Mouse (Mus musculus) heart, embryonic 11.5 days (tissue): ENCODE measurements at regions not wholly inside any gene's neighbourhood (a gene's known extent, or its start where the extent isn't known, plus 50 kb on each side); places are given as distances from the start of the nearest gene placed in this dataset.

Experiments
- ATAC-seq: fragments of 200-750 bp; cut with Nextera tagmentation; replicated peaks from 2 replicates; pipeline ENCODE4 v1.8.0; 2017; ENCODE audit warnings: moderate library complexity; ENCODE audit not compliant: insufficient number of reproducible peaks, low FRiP score, low TSS enrichment
- H3K27ac ChIP-seq: fragments of 300-500 bp; sonication (generic); 2 replicates; pipeline ENCODE4 v1.5.1; 2014; ENCODE audit warnings: mild to moderate bottlenecking, low read depth, low read length
- H3K27me3 ChIP-seq: fragments of 300-500 bp; sonication (generic); 2 replicates; pipeline ENCODE4 v1.6.1; 2014; ENCODE audit warnings: mild to moderate bottlenecking, low read length, mixed read lengths; ENCODE audit not compliant: control insufficient read depth, insufficient read depth
- H3K36me3 ChIP-seq: fragments of 300-500 bp; sonication (generic); 2 replicates; pipeline ENCODE4 v1.6.1; 2014; ENCODE audit warnings: mild to moderate bottlenecking, low read length, moderate library complexity, mixed read lengths; ENCODE audit not compliant: control insufficient read depth, insufficient read depth
- H3K4me1 ChIP-seq: fragments of 300-500 bp; sonication (generic); 2 replicates; pipeline ENCODE4 v1.6.1; 2014; ENCODE audit warnings: low read length; ENCODE audit not compliant: control insufficient read depth, insufficient read depth
- H3K4me2 ChIP-seq: fragments of 300-500 bp; sonication (generic); 2 replicates; pipeline ENCODE4 v1.6.1; 2014; ENCODE audit warnings: mild to moderate bottlenecking, moderate library complexity
- H3K4me3 ChIP-seq: fragments of 300-500 bp; sonication (generic); 2 replicates; pipeline ENCODE4 v1.5.1; 2014; ENCODE audit warnings: low read depth, low read length
- H3K9ac ChIP-seq: fragments of 300-500 bp; sonication (generic); 2 replicates; pipeline ENCODE4 v1.6.1; 2014; ENCODE audit warnings: mild to moderate bottlenecking, low read depth, low read length, moderate library complexity
- H3K9me3 ChIP-seq: fragments of 300-500 bp; sonication (generic); replicated peaks from 2 replicates; pipeline ENCODE4 v1.6.1; 2016; ENCODE audit warnings: low read length; ENCODE audit not compliant: control insufficient read depth
- WGBS: fragments of 180-500 bp; shearing (Covaris S2); extraction: QIAGEN DNeasy Blood & Tissue Kit; methylation state at CpG from one replicate; pipeline ENCODE4 v1.1.7; 2014; ENCODE audit not compliant: insufficient replicate concordance; 5-methylcytosine and 5-hydroxymethylcytosine counted together

- 14% methylated on average over 6 of the region's 6 CpGs for WGBS
- H3K4me2 ChIP-seq, result peak overlapping the region; percentile 48
- H3K27ac ChIP-seq, result peak overlapping the region; percentile 85
- H3K4me1 ChIP-seq, result peaks cover 8% of the 10 kb centered on the region; the same call in 1 of the 2 replicates
- H3K36me3 ChIP-seq, result no peaks in the 10 kb centered on the region
- 0 out of 2 replicates have a peak overlapping the region, but pooled peaks have one; percentile 2 for H3K4me3 ChIP-seq
- ATAC-seq, result no peak
- H3K9ac ChIP-seq, result peak overlapping the region; percentile 56
- H3K27me3 ChIP-seq, result no peaks in the 10 kb centered on the region
- no peaks in the 10 kb centered on the region for H3K9me3 ChIP-seq
These were observed 50.1 kb upstream of the Herpud2 start for GRCm38 (mm10) chr9:25201671-25202070.
